Mouse (Mus musculus): ENCODE measurements around the gene Dnajc27.

GRCm38 (mm10) chr12:4158179-4158578, 75.8 kb downstream of the Dnajc27 start:
- TF ChIP-seq CTCF (IDR thresholded peaks at IDR 0.05), result no peak
- TF ChIP-seq POLR2A (IDR thresholded peaks at IDR 0.05; ENCODE audit: insufficient read depth, low read depth, low read length), result no peak
- no peak for TF ChIP-seq EP300 (IDR thresholded peaks at IDR 0.05; ENCODE audit: insufficient read depth, low read depth, low read length)
